Mouse (Mus musculus): Measurements from ENCODE around the gene Trpm2. TPM values are rescaled to one million over a fixed set of nuclear protein-coding genes. Genes with fewer than 3 reads are reported as not detected.

Gene Trpm2
- polyA plus RNA-seq, 1 experiment: 2.4 TPM

GRCm38 (mm10) chr10:77916636-77917335, 53.6 kb downstream of the Trpm2 start:
- DNase-seq (ENCODE audit: low read depth, low spot score): no peak
- 56% methylated on average over 8 of the region's 8 CpGs for WGBS

- 71% methylated on average over 4 of the region's 4 CpGs for WGBS
- no peak for DNase-seq (ENCODE audit: low read depth, low spot score)
These were observed 57.1 kb downstream of the Trpm2 start for GRCm38 (mm10) chr10:77913292-77913691.

GRCm38 (mm10) chr10:77912605-77913004, 57.8 kb downstream of the Trpm2 start:
- WGBS: 40% methylated on average over 7 of the region's 7 CpGs

GRCm38 (mm10) chr10:77902894-77903715, 67.3 kb downstream of the Trpm2 start:
- no peak for DNase-seq (ENCODE audit: low read depth, low spot score)
- 4% methylated on average over 35 of the region's 35 CpGs for WGBS

More at GRCm38 (mm10) chr10:77912605-77913004, 57.8 kb downstream of the Trpm2 start:
- no peak for DNase-seq (ENCODE audit: low read depth, low spot score)

- DNase-seq (ENCODE audit: low read depth, low spot score): no peak
- WGBS: under 1% methylated on average over 45 of the region's 46 CpGs
These were observed 68.0 kb downstream of the Trpm2 start, which contains the start of gene Lrrc3 for GRCm38 (mm10) chr10:77902211-77902893. TSS of gene Lrrc3 (minus strand) at chr10:77902536.

GRCm38 (mm10) chr10:77901871-77902210, 68.5 kb downstream of the Trpm2 start:
- DNase-seq (ENCODE audit: low read depth, low spot score): no peak
- WGBS: 4% methylated on average over 14 of the region's 14 CpGs

GRCm38 (mm10) chr10:77900903-77901818, 69.2 kb downstream of the Trpm2 start:
- WGBS: 83% methylated on average over 27 of the region's 27 CpGs
- no peak for DNase-seq (ENCODE audit: low read depth, low spot score)

- DNase-seq (ENCODE audit: low read depth, low spot score): no peak
- 50% methylated on average over 7 of the region's 7 CpGs for WGBS
These were observed 70.2 kb downstream of the Trpm2 start for GRCm38 (mm10) chr10:77900126-77900525.

- WGBS: 56% methylated on average over 5 of the region's 5 CpGs
- DNase-seq (ENCODE audit: low read depth, low spot score): no peak
These were observed 74.8 kb downstream of the Trpm2 start for GRCm38 (mm10) chr10:77895562-77895961.

- 77% methylated on average over 8 of the region's 8 CpGs for WGBS
- DNase-seq (ENCODE audit: low read depth, low spot score): no peak
These were observed 79.3 kb downstream of the Trpm2 start for GRCm38 (mm10) chr10:77890987-77891565.

GRCm38 (mm10) chr10:77886007-77886747, 84.2 kb downstream of the Trpm2 start:
- 46% methylated on average over 12 of the region's 12 CpGs for WGBS
- DNase-seq (ENCODE audit: low read depth, low spot score): no peak

GRCm38 (mm10) chr10:77882553-77882952, 87.8 kb downstream of the Trpm2 start:
- 85% methylated on average over 5 of the region's 5 CpGs for WGBS
- no peak for DNase-seq (ENCODE audit: low read depth, low spot score)

- 37% methylated on average over 3 of the region's 3 CpGs for WGBS
- DNase-seq (ENCODE audit: low read depth, low spot score): no peak
These were observed 90.1 kb downstream of the Trpm2 start for GRCm38 (mm10) chr10:77880305-77880704.

- WGBS: 65% methylated on average over 6 of the region's 6 CpGs
- DNase-seq (ENCODE audit: low read depth, low spot score): no peak
These were observed 91.4 kb downstream of the Trpm2 start for GRCm38 (mm10) chr10:77878985-77879384.

- 86% methylated on average over 7 of the region's 7 CpGs for WGBS
These were observed 100.7 kb downstream of the Trpm2 start for GRCm38 (mm10) chr10:77869651-77870050.

GRCm38 (mm10) chr10:77867546-77867945, 102.8 kb downstream of the Trpm2 start:
- no peak for DNase-seq (ENCODE audit: low read depth, low spot score)
- WGBS: 26% methylated on average over 1 of the region's 1 CpGs

More at GRCm38 (mm10) chr10:77869651-77870050, 100.7 kb downstream of the Trpm2 start:
- no peak for DNase-seq (ENCODE audit: low read depth, low spot score)

- DNase-seq (ENCODE audit: low read depth, low spot score): no peak
- 34% methylated on average over 11 of the region's 11 CpGs for WGBS
These were observed 105.6 kb downstream of the Trpm2 start for GRCm38 (mm10) chr10:77864762-77865143.

- 27% methylated on average over 14 of the region's 14 CpGs for WGBS
These were observed 106.1 kb downstream of the Trpm2 start for GRCm38 (mm10) chr10:77864067-77864761.

More at GRCm38 (mm10) chr10:77864067-77864761, 106.1 kb downstream of the Trpm2 start:
- peak; percentile 21 for DNase-seq (ENCODE audit: low read depth, low spot score)
